Mouse (Mus musculus) MEL (cell line): ENCODE measurements around the gene Brca1. TPM values are rescaled to one million over a fixed set of nuclear protein-coding genes. Genes with fewer than 3 reads are reported as not detected.
A peak's percentile ranks its signal among the peaks of the same experiment; 100 is the strongest.
"Not testable (repeated sequence)": the region's sequence is repeated elsewhere in the genome, so short reads cannot be mapped to it uniquely, and the experiment has no call there.

Experiments
- DNase-seq: peaks from one replicate; pipeline ENCODE4 v3.0.0; 2011; ENCODE audit warnings: low read depth, low spot score
- H3K27ac ChIP-seq: 2 replicates; pipeline ENCODE4 v1.5.1; 2012; ENCODE audit warnings: low read depth, mild to moderate bottlenecking, control low read depth, low read length, moderate library complexity; ENCODE audit not compliant: control insufficient read depth
- H3K27me3 ChIP-seq, 2 experiments: fragments of 150-350 bp in 1 of 2; sonication (generic) in 1 of 2; 2 replicates each; pipeline ENCODE4 v1.6.1; 2012; ENCODE audit warnings: low read length in 2 of 2, mild to moderate bottlenecking in 2 of 2, improper control_type of control experiment in 1 of 2, moderate library complexity in 1 of 2; ENCODE audit not compliant: insufficient read depth in 2 of 2, control insufficient read depth in 1 of 2
- H3K36me3 ChIP-seq, 2 experiments: 2 replicates each; pipeline ENCODE4 v1.6.1; 2012 to 2014; ENCODE audit warnings: low read length in 2 of 2, improper control_type of control experiment in 1 of 2, inconsistent platforms in 1 of 2, mild to moderate bottlenecking in 1 of 2; ENCODE audit not compliant: insufficient read depth in 2 of 2, control insufficient read depth in 1 of 2
- H3K4me1 ChIP-seq, 2 experiments: fragments of 150-350 bp in 1 of 2; sonication (generic) in 1 of 2; 2 replicates each; pipeline ENCODE4 v1.6.1; 2012; ENCODE audit warnings: low read length in 2 of 2, improper control_type of control experiment in 1 of 2, mild to moderate bottlenecking in 1 of 2; ENCODE audit not compliant: insufficient read depth in 2 of 2, control insufficient read depth in 1 of 2
- H3K4me3 ChIP-seq, 2 experiments: fragments of 150-350 bp in 1 of 2; sonication (generic) in 1 of 2; 2 replicates each; pipeline ENCODE4 v1.5.1; 2012; ENCODE audit warnings: low read depth in 2 of 2, low read length in 2 of 2, mild to moderate bottlenecking in 2 of 2, moderate library complexity in 2 of 2, control low read depth in 1 of 2, improper control_type of control experiment in 1 of 2; ENCODE audit not compliant: control insufficient read depth in 1 of 2, insufficient read depth in 1 of 2
- H3K79me2 ChIP-seq: 2 replicates; pipeline ENCODE4 v1.6.1; 2012; ENCODE audit warnings: mild to moderate bottlenecking, low read length, moderate library complexity; ENCODE audit not compliant: control insufficient read depth, poor library complexity, insufficient read depth
- H3K9ac ChIP-seq: 2 replicates; pipeline ENCODE4 v1.6.1; 2012; ENCODE audit warnings: low read depth, mild to moderate bottlenecking, control low read depth, low read length, moderate library complexity; ENCODE audit not compliant: control insufficient read depth, poor library complexity, severe bottlenecking
- H3K9me3 ChIP-seq: fragments of 150-350 bp; sonication (generic); replicated peaks from 2 replicates; pipeline ENCODE4 v1.6.1; 2012; ENCODE audit warnings: mild to moderate bottlenecking, low read length, improper control_type of control experiment, moderate library complexity; ENCODE audit not compliant: insufficient read depth
- CHD1 ChIP-seq: IDR thresholded peaks from 2 replicates; pipeline ENCODE4 v1.6.1; 2012; ENCODE audit warnings: low read depth, mild to moderate bottlenecking, inconsistent platforms, low read length, improper control_type of control experiment
- CHD2 ChIP-seq: IDR thresholded peaks from 2 replicates; pipeline ENCODE4 v1.6.1; 2011; ENCODE audit warnings: low read length, improper control_type of control experiment
- ELF1 ChIP-seq: IDR thresholded peaks from 2 replicates; pipeline ENCODE4 v1.6.1; 2014; ENCODE audit warnings: low read depth, mild to moderate bottlenecking, inconsistent platforms, low read length, improper control_type of control experiment, moderate library complexity
- EP300 ChIP-seq, 2 experiments: IDR thresholded peaks; 2 replicates each; pipeline ENCODE4 v1.6.1; 2011; ENCODE audit warnings: improper control_type of control experiment in 2 of 2, low read length in 2 of 2, low read depth in 1 of 2, mild to moderate bottlenecking in 1 of 2
- ETS1 ChIP-seq: IDR thresholded peaks from 2 replicates; pipeline ENCODE4 v1.6.1; 2012; ENCODE audit warnings: low read depth, mild to moderate bottlenecking, inconsistent platforms, low read length, improper control_type of control experiment, moderate library complexity
- JUND ChIP-seq: IDR thresholded peaks from 2 replicates; pipeline ENCODE4 v1.6.1; 2011; ENCODE audit warnings: low read depth, mild to moderate bottlenecking, improper control_type of control experiment, low read length
- KAT2A ChIP-seq: conservative IDR thresholded peaks from 2 replicates; pipeline ENCODE4 v1.6.1; 2012; ENCODE audit warnings: low read depth, low read length, improper control_type of control experiment, inconsistent platforms
- MXI1 ChIP-seq: IDR thresholded peaks from 2 replicates; pipeline ENCODE4 v1.6.1; 2011; ENCODE audit warnings: mild to moderate bottlenecking, low read depth, low read length, improper control_type of control experiment
- MYB ChIP-seq: IDR thresholded peaks from 2 replicates; pipeline ENCODE4 v1.6.1; 2011; ENCODE audit warnings: mild to moderate bottlenecking, low read depth, low read length, improper control_type of control experiment
- MYC ChIP-seq: IDR thresholded peaks from 2 replicates; pipeline ENCODE4 v1.6.1; 2011; ENCODE audit warnings: low read depth, mild to moderate bottlenecking, low read length, improper control_type of control experiment, moderate library complexity
- NELFE ChIP-seq: IDR thresholded peaks from 2 replicates; pipeline ENCODE4 v1.6.1; 2011; ENCODE audit warnings: low read depth, low read length, improper control_type of control experiment
- NRF1 ChIP-seq: IDR thresholded peaks from 2 replicates; pipeline ENCODE4 v1.6.1; 2014; ENCODE audit warnings: low read depth, mild to moderate bottlenecking, inconsistent platforms, low read length, improper control_type of control experiment, moderate library complexity; ENCODE audit not compliant: poor library complexity, insufficient read depth, severe bottlenecking
- POLR2A ChIP-seq, 2 experiments: IDR thresholded peaks; 2 replicates each; pipeline ENCODE4 v1.6.1; 2011 to 2012; ENCODE audit warnings: low read length in 2 of 2, mild to moderate bottlenecking in 2 of 2, control low read depth in 1 of 2, improper control_type of control experiment in 1 of 2, low read depth in 1 of 2, moderate library complexity in 1 of 2; ENCODE audit not compliant: control insufficient read depth in 1 of 2, insufficient read depth in 1 of 2, poor library complexity in 1 of 2
- POLR2AphosphoS2 ChIP-seq: IDR thresholded peaks from 2 replicates; pipeline ENCODE4 v1.6.1; 2011; ENCODE audit warnings: low read length, improper control_type of control experiment
- RAD21 ChIP-seq: IDR thresholded peaks from 2 replicates; pipeline ENCODE4 v1.6.1; 2011; ENCODE audit warnings: mild to moderate bottlenecking, low read depth, low read length, improper control_type of control experiment
- SIN3A ChIP-seq: IDR thresholded peaks from 2 replicates; pipeline ENCODE4 v1.6.1; 2012; ENCODE audit warnings: low read length, improper control_type of control experiment, inconsistent platforms
- SMC3 ChIP-seq: IDR thresholded peaks from 2 replicates; pipeline ENCODE4 v1.6.1; 2011; ENCODE audit warnings: low read depth, low read length, improper control_type of control experiment
- TBP ChIP-seq: IDR thresholded peaks from 2 replicates; pipeline ENCODE4 v1.8.0; 2011; ENCODE audit warnings: low read depth, low read length, improper control_type of control experiment
- USF1 ChIP-seq: IDR thresholded peaks from 2 replicates; pipeline ENCODE4 v1.6.1; 2014; ENCODE audit warnings: low read depth, mild to moderate bottlenecking, inconsistent platforms, low read length, improper control_type of control experiment, moderate library complexity
- ZKSCAN1 ChIP-seq: IDR thresholded peaks from 2 replicates; pipeline ENCODE4 v1.6.1; 2012; ENCODE audit warnings: low read depth, mild to moderate bottlenecking, inconsistent platforms, low read length, improper control_type of control experiment, moderate library complexity
- ZMIZ1 ChIP-seq: IDR thresholded peaks from 2 replicates; pipeline ENCODE4 v1.6.1; 2012; ENCODE audit warnings: low read depth, mild to moderate bottlenecking, inconsistent platforms, low read length, improper control_type of control experiment, moderate library complexity
- ZNF384 ChIP-seq: IDR thresholded peaks from 2 replicates; pipeline ENCODE4 v1.6.1; 2012; ENCODE audit warnings: low read depth, mild to moderate bottlenecking, inconsistent platforms, low read length, improper control_type of control experiment
- polyA plus RNA-seq, 2 experiments: library from polyadenylated mRNA; stranded (reverse) in 1 of 2; unstranded in 1 of 2; fragments of >175 nt in 1 of 2; fragments of >200 nt in 1 of 2; gene quantifications; 2 replicates each; pipeline versions ENCODE4 v1.2.1 to v1.2.4; 2012; ENCODE audit warnings: low replicate concordance in 2 of 2, low read depth in 1 of 2; ENCODE audit not compliant: insufficient read length in 2 of 2, insufficient read depth in 1 of 2, missing spikeins in 1 of 2
- total RNA-seq: library from RNA; depleted of rRNA; stranded (reverse); fragments of 300-350 nt; gene quantifications from 2 replicates; pipeline ENCODE4 v1.2.3, GENCODE M21; 2012

Brca1 gene
- total and polyA plus RNA-seq, 3 experiments = 25.7 to 1,155 (median 35.3) TPM

DNA sequence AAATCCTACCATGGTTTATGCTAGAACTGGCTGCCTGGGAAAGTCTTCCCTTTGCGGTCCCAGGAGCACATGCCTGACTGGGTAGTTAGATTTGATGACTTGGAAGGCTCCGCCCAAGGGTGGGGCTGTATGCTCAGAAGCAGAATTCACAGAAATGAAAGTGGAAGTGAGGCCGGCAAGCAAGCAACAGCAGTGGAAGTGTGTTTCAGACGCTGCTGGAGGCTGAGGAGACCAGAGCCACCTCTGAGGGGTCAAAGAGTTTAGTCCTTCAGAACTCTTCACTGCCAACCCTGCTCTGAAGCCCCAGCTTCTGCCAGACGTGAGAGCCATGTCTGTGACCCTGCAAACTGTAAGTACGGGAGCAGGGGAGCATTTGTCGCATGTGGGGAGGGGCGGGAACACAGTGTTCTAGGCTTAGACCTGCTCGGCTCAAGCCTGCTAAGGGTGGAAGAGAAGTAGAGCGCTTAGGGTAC, 103.4 kb downstream of the Brca1 start, which contains the start of gene Ifi35 (continued):
- TF ChIP-seq RAD21 (no peak), POLR2AphosphoS2 (peak; percentile 89)

DNA sequence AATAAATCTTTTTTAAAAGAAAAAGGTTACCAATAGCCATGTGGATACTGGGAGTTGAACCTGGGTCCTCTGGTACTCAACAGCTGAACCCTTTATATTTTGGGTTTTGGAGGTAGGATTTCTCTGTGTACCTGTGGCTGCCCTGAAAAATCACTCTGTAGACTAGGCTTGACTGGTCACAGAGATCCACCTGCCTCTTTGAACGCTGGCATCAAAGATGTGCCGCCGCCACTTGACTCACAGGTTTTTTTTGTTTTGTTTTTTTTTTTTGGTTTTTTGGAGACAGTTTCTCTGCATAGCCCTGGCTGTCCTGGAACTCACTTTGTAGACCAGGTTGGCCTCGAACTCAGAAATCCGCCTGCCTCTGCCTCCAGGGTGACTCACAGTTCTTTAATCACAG, 104.0 kb downstream of the Brca1 start:
- Histone ChIP-seq H3K4me3 (peak overlapping the region; percentile 17 to 88), H3K27ac (peak overlapping the region; percentile 96), H3K9ac (peak overlapping the region; percentile 17; the same call in 1 of the 2 replicates), H3K79me2 (peaks cover 25% of the 10 kb centered on the region), H3K4me1 (peaks cover 21 to 43% of the 10 kb centered on the region in 2 experiments), H3K9me3 (no peaks in the 10 kb centered on the region), H3K27me3 (no peaks in the 10 kb centered on the region), H3K36me3 (peaks cover 18 to 42% of the 10 kb centered on the region in 2 experiments)
- DNase-seq = peak; percentile 48
- TF ChIP-seq ETS1 (no peak), CHD1 (no peak), ELF1 (no peak), MYC (no peak), EP300 (IDR thresholded peaks at IDR 0.05; ENCODE audit: low read depth in 1 of 2, low read length in 2 of 2) (no peak), KAT2A (0 out of 2 replicates have a peak, but pooled peaks have one; percentile 11), USF1 (no peak)

DNA sequence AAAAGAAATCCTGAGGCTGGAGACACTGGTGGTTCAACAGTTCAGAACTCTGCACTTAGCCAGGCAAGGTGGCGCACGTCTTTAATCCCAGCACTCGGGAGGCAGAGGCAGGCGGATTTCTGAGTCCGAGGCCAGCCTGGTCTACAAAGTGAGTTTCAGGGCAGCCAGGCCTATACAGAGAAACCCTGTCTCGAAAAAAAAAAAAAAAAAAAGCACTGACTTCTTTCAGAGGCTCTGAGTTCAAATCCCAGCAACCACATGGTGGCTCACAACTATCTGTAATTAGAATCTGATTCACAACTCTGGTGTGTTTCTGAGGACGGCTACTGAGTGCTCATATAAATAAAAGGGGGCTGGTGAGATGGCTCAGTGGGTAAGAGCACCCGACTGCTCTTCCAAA, 104.9 kb downstream of the Brca1 start:
- H3K27ac ChIP-seq, H3K4me3 ChIP-seq: not testable (repeated sequence)
- Histone ChIP-seq H3K79me2 (peaks cover 30% of the 10 kb centered on the region), H3K36me3 (peaks cover 19 to 32% of the 10 kb centered on the region in 2 experiments)
- peak; percentile 35; the same call in 1 of the 2 replicates for TF ChIP-seq TBP
- peak; percentile 72; the same call in 1 of the 2 replicates for TF ChIP-seq ZNF384
- TF ChIP-seq, all 39 proteins: peak for 2; not testable (repeated sequence) for 37
- not testable (repeated sequence) for H3K27me3 ChIP-seq, H3K9me3 ChIP-seq, H3K9ac ChIP-seq
- peak; percentile 50 for DNase-seq
- H3K4me1 ChIP-seq = peaks cover 13 to 34% of the 10 kb centered on the region in 2 experiments

DNA sequence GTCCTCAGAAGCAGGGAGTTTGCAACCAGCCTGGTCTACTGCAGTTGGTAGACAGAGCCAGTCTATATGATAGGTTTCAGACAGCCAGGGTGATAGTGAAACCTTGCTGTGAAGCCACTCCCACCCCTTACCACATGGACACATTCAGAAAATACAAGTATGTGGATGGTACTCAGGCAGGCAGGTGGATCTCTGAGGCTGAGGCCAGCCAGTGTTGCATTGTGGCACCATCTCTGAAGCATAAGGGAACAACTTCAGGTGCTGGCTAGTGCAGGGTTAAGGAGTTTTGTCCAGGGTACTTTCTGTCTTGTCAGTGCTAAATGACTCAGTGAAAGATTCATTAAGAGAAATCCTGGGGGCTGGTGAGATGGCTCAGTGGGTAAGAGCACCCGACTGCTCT, 105.4 kb downstream of the Brca1 start:
- no peak overlapping the region for H3K4me3 ChIP-seq
- H3K79me2 ChIP-seq = peaks cover 30% of the 10 kb centered on the region
- no peak overlapping the region for H3K9ac ChIP-seq
- no peaks in the 10 kb centered on the region for H3K9me3 ChIP-seq
- H3K4me1 ChIP-seq = peaks cover 11 to 28% of the 10 kb centered on the region in 2 experiments
- TF ChIP-seq SIN3A (no peak), NELFE (0 out of 2 replicates have a peak, but pooled peaks have one; percentile 3), JUND (no peak), POLR2AphosphoS2 (peak; percentile 98), NRF1 (no peak), ZKSCAN1 (no peak), SMC3 (peak; percentile 9), POLR2A (IDR thresholded peaks at IDR 0.05; ENCODE audit: control insufficient read depth in 1 of 2, insufficient read depth in 1 of 2, low read depth in 1 of 2, low read length in 2 of 2, poor library complexity in 1 of 2) (peak in 1 of 2 experiments; percentile 63; a peak in 1 of 4 replicates), MXI1 (peak; percentile 28; the same call in 1 of the 2 replicates), KAT2A (no peak), MYC (peak; percentile 74; the same call in 1 of the 2 replicates), MYB (peak; percentile 11; the same call in 1 of the 2 replicates), ZMIZ1 (peak; percentile 71), CHD2 (0 out of 2 replicates have a peak, but pooled peaks have one; percentile 27)
- peak overlapping the region; percentile 0; the same call in 1 of the 2 replicates for H3K27ac ChIP-seq
- no peaks in the 10 kb centered on the region for H3K27me3 ChIP-seq
- DNase-seq = peak; percentile 83
- H3K36me3 ChIP-seq = peaks cover 19 to 28% of the 10 kb centered on the region in 2 experiments
